Mouse (Mus musculus): ENCODE measurements around the gene Gm11541. TPM values are rescaled to one million over a fixed set of nuclear protein-coding genes. Genes with fewer than 3 reads are reported as not detected.
A peak's percentile ranks its signal among the peaks of the same experiment; 100 is the strongest.

The Gm11541 gene
- total and polyA plus RNA-seq, 3 experiments, result 0.17 TPM; not detected in 2

- Histone ChIP-seq H3K27me3 (replicated peaks) (peaks cover 59% of the 10 kb centered on the region), H3K4me3 (replicated peaks in 1 of 3; ENCODE audit: low read depth in 2 of 3, low read length in 2 of 3, poor library complexity in 1 of 3) (no peak overlapping the region), H3K36me3 (replicated peaks in 1 of 2; ENCODE audit: control insufficient read depth in 1 of 2, insufficient read depth in 1 of 2, low read length in 1 of 2) (no peaks in the 10 kb centered on the region), H3K9ac (ENCODE audit: insufficient read depth, low read depth) (no peak overlapping the region), H3K9me3 (replicated peaks; ENCODE audit: low read length) (no peaks in the 10 kb centered on the region), H3K4me2 (ENCODE audit: insufficient read depth, low read depth, poor library complexity, severe bottlenecking) (0 out of 2 replicates have a peak overlapping the region, but pooled peaks have one; percentile 3), H3K4me1 (ENCODE audit: control insufficient read depth in 1 of 2, insufficient read depth in 2 of 2) (peaks cover 0 to 5% of the 10 kb centered on the region in 2 experiments; a peak in 1 of 4 replicates), H3K79me2 (replicated peaks; ENCODE audit: control insufficient read depth, extremely low read depth, insufficient read depth, poor library complexity, severe bottlenecking) (no peaks in the 10 kb centered on the region), H3K27ac (ENCODE audit: insufficient read depth, low read depth) (no peak overlapping the region)
- TF ChIP-seq ZC3H11A (IDR thresholded peaks at IDR 0.05; ENCODE audit: low read depth, low read length), result no peak
- TF ChIP-seq IRF4 (IDR thresholded peaks at IDR 0.05; ENCODE audit: low read depth, low read length), result no peak
- TF ChIP-seq GABPA (IDR thresholded peaks at IDR 0.05; ENCODE audit: insufficient replicate concordance, low read depth, low read length), result no peak
- no peak for TF ChIP-seq MAZ (IDR thresholded peaks at IDR 0.05; ENCODE audit: low read depth, low read length)
- TF ChIP-seq JUN (IDR thresholded peaks at IDR 0.05; ENCODE audit: insufficient read depth, low read depth, low read length), result no peak
- no peak for TF ChIP-seq EP300 (IDR thresholded peaks at IDR 0.05; ENCODE audit: low read length)
- no peak for TF ChIP-seq MYC (IDR thresholded peaks at IDR 0.05; ENCODE audit: low read depth, low read length)
- TF ChIP-seq ELF1 (IDR thresholded peaks at IDR 0.05; ENCODE audit: low read depth, low read length), result no peak
- in situ Hi-C loops (cut with MboI; ENCODE audit: low pct_ligation_motif_present, low pct_unique_long_range_greater_than_20kb, low sequenced_read_pairs), result loop anchor here (5.0 to 10.0 kb wide), 2 partner anchors 36 to 204 kb away; partner anchors contain the start of gene Col1a1
- dilution Hi-C loops (cut with MboI; ENCODE audit: extremely low pct_ligation_motif_present, extremely low pct_unique_long_range_greater_than_20kb, low sequenced_read_pairs), result no loop called here
- DNase-seq (ENCODE audit: extremely low read depth), result no peak
Observed at GRCm38 (mm10) chr11:94731229-94731628, 26.9 kb upstream of the Gm11541 start.

GRCm38 (mm10) chr11:94730261-94730660 lies 26.0 kb upstream of the Gm11541 start:
- dilution Hi-C loops (cut with MboI; ENCODE audit: extremely low pct_ligation_motif_present, extremely low pct_unique_long_range_greater_than_20kb, low sequenced_read_pairs) (no loop called here), in situ Hi-C loops (cut with MboI; ENCODE audit: low pct_ligation_motif_present, low pct_unique_long_range_greater_than_20kb, low sequenced_read_pairs) (loop anchor here (5.0 to 10.0 kb wide), 2 partner anchors 37 to 205 kb away; partner anchors contain the start of gene Col1a1)
- peak; percentile 73 for DNase-seq (ENCODE audit: extremely low read depth)
- Histone ChIP-seq H3K4me2 (ENCODE audit: insufficient read depth, low read depth, poor library complexity, severe bottlenecking) (no peak overlapping the region), H3K4me1 (ENCODE audit: control insufficient read depth in 1 of 2, insufficient read depth in 2 of 2) (peaks cover 0 to 5% of the 10 kb centered on the region in 2 experiments; a peak in 1 of 4 replicates), H3K79me2 (replicated peaks; ENCODE audit: control insufficient read depth, extremely low read depth, insufficient read depth, poor library complexity, severe bottlenecking) (no peaks in the 10 kb centered on the region), H3K9me3 (replicated peaks; ENCODE audit: low read length) (no peaks in the 10 kb centered on the region), H3K4me3 (replicated peaks in 1 of 3; ENCODE audit: low read depth in 2 of 3, low read length in 2 of 3, poor library complexity in 1 of 3) (no peak overlapping the region), H3K9ac (ENCODE audit: insufficient read depth, low read depth) (no peak overlapping the region), H3K27ac (ENCODE audit: insufficient read depth, low read depth) (no peak overlapping the region), H3K27me3 (replicated peaks) (peaks cover 59% of the 10 kb centered on the region), H3K36me3 (replicated peaks in 1 of 2; ENCODE audit: control insufficient read depth in 1 of 2, insufficient read depth in 1 of 2, low read length in 1 of 2) (no peaks in the 10 kb centered on the region)
- TF ChIP-seq POLR2AphosphoS2 (IDR thresholded peaks at IDR 0.05; ENCODE audit: low read depth, low read length), result no peak
- TF ChIP-seq USF2 (conservative IDR thresholded peaks at IDR 0.05; ENCODE audit: low read depth, low read length), result no peak
- no peak for TF ChIP-seq ELF1 (IDR thresholded peaks at IDR 0.05; ENCODE audit: low read depth, low read length)
- peak; percentile 90 for TF ChIP-seq RAD21 (IDR thresholded peaks at IDR 0.05; ENCODE audit: low read depth, low read length)
- no peak for TF ChIP-seq HCFC1 (IDR thresholded peaks at IDR 0.05; ENCODE audit: low read depth, low read length)
- no peak for TF ChIP-seq MEF2A (IDR thresholded peaks at IDR 0.05; ENCODE audit: borderline replicate concordance, low read depth, low read length)
- TF ChIP-seq KAT2A (IDR thresholded peaks at IDR 0.05; ENCODE audit: insufficient replicate concordance, low read length), result no peak
- TF ChIP-seq TBP (conservative IDR thresholded peaks at IDR 0.05; ENCODE audit: low read depth, low read length), result no peak
- TF ChIP-seq CHD1 (IDR thresholded peaks at IDR 0.05; ENCODE audit: low read depth, low read length), result no peak
- no peak for TF ChIP-seq EP300 (IDR thresholded peaks at IDR 0.05; ENCODE audit: low read length)
- TF ChIP-seq ZNF384 (IDR thresholded peaks at IDR 0.05; ENCODE audit: low read depth, low read length), result no peak
- no peak for TF ChIP-seq ZKSCAN1 (IDR thresholded peaks at IDR 0.05; ENCODE audit: borderline replicate concordance, low read depth, low read length)
- TF ChIP-seq MYC (IDR thresholded peaks at IDR 0.05; ENCODE audit: low read depth, low read length), result no peak
- no peak for TF ChIP-seq JUN (IDR thresholded peaks at IDR 0.05; ENCODE audit: insufficient read depth, low read depth, low read length)
- TF ChIP-seq JUND (conservative IDR thresholded peaks at IDR 0.05; ENCODE audit: low read depth, low read length), result no peak
- 0 out of 2 replicates have a peak, but pooled peaks have one; percentile 11 for TF ChIP-seq IRF4 (IDR thresholded peaks at IDR 0.05; ENCODE audit: low read depth, low read length)
- TF ChIP-seq MAX (IDR thresholded peaks at IDR 0.05; ENCODE audit: low read length), result no peak
- TF ChIP-seq PAX5 (IDR thresholded peaks at IDR 0.05; ENCODE audit: low read length), result no peak
- peak; percentile 74 to 95 for TF ChIP-seq CTCF (conservative IDR thresholded peaks at IDR 0.05 in 1 of 2, IDR thresholded peaks at IDR 0.05 in 1 of 2; ENCODE audit: low read depth in 2 of 2, low read length in 2 of 2)
- TF ChIP-seq RCOR1 (conservative IDR thresholded peaks at IDR 0.05; ENCODE audit: low read depth, low read length), result no peak
- TF ChIP-seq MXI1 (IDR thresholded peaks at IDR 0.05; ENCODE audit: low read depth, low read length), result no peak
- peak; percentile 73 for TF ChIP-seq SMC3 (IDR thresholded peaks at IDR 0.05; ENCODE audit: low read depth, low read length)
- TF ChIP-seq ZMIZ1 (IDR thresholded peaks at IDR 0.05; ENCODE audit: low read depth, low read length), result no peak
- no peak for TF ChIP-seq USF1 (IDR thresholded peaks at IDR 0.05; ENCODE audit: low read depth, low read length)
- TF ChIP-seq MAFK (IDR thresholded peaks at IDR 0.05; ENCODE audit: insufficient replicate concordance, low read length), result no peak
- 0 out of 2 replicates have a peak, but pooled peaks have one; percentile 16 for TF ChIP-seq MAZ (IDR thresholded peaks at IDR 0.05; ENCODE audit: low read depth, low read length)
- no peak for TF ChIP-seq ETS1 (conservative IDR thresholded peaks at IDR 0.05; ENCODE audit: low read depth, low read length)

Measured in CH12.LX (cell line).